Mouse (Mus musculus): Measurements from ENCODE around the gene Pkig.

DNA sequence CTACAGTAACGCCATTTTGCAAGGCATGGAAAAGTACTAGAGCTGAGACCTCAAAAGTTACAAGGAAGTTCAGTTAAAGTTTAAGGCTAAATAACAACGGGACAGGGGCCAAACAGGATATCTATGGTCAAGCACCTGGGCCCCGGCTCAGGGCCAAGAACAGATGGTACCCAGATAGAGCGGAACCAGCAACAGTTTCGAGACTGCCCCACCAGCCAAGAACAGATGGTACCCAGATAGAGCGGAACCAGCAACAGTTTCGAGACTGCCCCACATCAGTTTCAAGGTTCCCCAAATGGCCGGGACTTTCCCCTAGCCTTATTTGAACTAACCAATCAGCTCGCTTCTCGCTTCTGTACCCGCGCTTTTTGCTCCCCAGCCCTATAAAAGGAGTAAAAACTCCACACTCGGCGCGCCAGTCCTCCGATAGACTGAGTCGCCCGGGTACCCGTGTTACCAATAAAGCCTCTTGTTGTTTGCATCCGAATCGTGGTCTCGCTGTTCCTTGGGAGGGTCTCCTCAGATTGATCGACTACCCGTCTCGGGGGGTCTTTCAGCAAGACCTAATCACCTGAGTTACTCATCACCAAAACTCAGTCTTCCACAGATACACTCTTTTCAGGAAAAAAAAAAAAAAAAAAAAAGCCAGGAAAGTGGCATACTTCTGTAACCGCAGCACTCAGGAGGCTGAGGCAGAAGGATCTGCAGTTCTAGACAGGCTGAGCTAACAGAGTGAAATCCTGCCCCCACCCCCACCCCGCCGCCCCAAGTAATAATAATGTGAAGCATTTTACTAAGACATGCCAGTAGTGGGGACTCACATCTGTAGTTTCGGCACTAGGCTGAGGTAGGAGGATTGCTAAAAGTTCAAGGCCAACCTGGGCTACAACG is 15.3 kb upstream of the Pkig start:
- TF ChIP-seq POLR2A (IDR thresholded peaks at IDR 0.05; ENCODE audit: low read depth, low read length) (peak; percentile 84), CTCF (IDR thresholded peaks at IDR 0.05; ENCODE audit: extremely low read depth, insufficient read depth, insufficient read length, insufficient replicate concordance) (no peak)
